Mouse (Mus musculus) liver, embryonic 14.5 days (tissue): Measurements from ENCODE around the gene St8sia1.

ENCODE experiments used
- CTCF ChIP-seq: IDR thresholded peaks from 2 replicates; pipeline ENCODE4 v1.5.1; 2016; ENCODE audit warnings: antibody characterized with exemption, low read depth, control low read depth
- EP300 ChIP-seq: IDR thresholded peaks from 2 replicates; pipeline ENCODE4 v1.6.1; 2016; ENCODE audit warnings: antibody characterized with exemption, low read depth

DNA sequence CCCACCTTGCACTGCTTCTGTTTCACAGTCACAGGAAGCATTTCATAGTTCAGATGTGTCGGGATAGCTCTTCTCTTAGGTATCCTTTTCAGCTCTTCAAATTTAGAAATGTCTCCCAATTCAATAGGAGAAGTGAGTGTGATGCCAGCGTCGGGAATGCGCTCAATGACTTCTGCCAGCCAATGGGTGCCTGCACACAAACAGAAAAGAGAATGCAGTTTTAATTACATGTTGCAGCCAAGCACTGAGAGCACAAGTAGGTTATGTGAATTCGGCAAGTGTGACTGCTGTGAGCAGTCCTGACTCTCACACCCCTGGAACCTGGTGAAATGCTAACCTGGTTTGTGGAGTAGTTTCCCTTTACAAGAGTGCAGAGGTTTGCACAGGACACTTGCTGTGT is 162.6 kb downstream of the St8sia1 start:
- TF ChIP-seq CTCF (no peak), EP300 (no peak)
